Mouse (Mus musculus): ENCODE measurements at regions not wholly inside any gene's neighbourhood (a gene's known extent, or its start where the extent isn't known, plus 50 kb on each side); places are given as distances from the start of the nearest gene placed in this dataset.

- WGBS, result 88% methylated on average over 2 of the region's 2 CpGs
- Histone ChIP-seq H3K4me3 (ENCODE audit: low read depth, low read length) (no peak overlapping the region), H3K4me2 (ENCODE audit: low read length) (no peak overlapping the region), H3K27me3 (ENCODE audit: control insufficient read depth, insufficient read depth, low read depth, low read length) (no peaks in the 10 kb centered on the region), H3K36me3 (ENCODE audit: control insufficient read depth, insufficient read depth, low read length) (no peaks in the 10 kb centered on the region), H3K9ac (ENCODE audit: low read depth, low read length) (no peak overlapping the region), H3K27ac (ENCODE audit: low read length) (no peak overlapping the region), H3K4me1 (ENCODE audit: control insufficient read depth, insufficient read depth, low read length) (no peaks in the 10 kb centered on the region), H3K9me3 (replicated peaks; ENCODE audit: control insufficient read depth, low read length, poor library complexity, severe bottlenecking) (no peaks in the 10 kb centered on the region)
- no peak for ATAC-seq
Observed at GRCm38 (mm10) chr9:120763802-120764201, 165.2 kb upstream of the Ctnnb1 start.

GRCm38 (mm10) chr9:120764663-120765062 lies 164.4 kb upstream of the Ctnnb1 start:
- Histone ChIP-seq H3K27me3 (ENCODE audit: control insufficient read depth, insufficient read depth, low read depth, low read length) (no peaks in the 10 kb centered on the region), H3K9me3 (replicated peaks; ENCODE audit: control insufficient read depth, low read length, poor library complexity, severe bottlenecking) (no peaks in the 10 kb centered on the region), H3K27ac (ENCODE audit: low read length) (no peak overlapping the region), H3K9ac (ENCODE audit: low read depth, low read length) (no peak overlapping the region), H3K4me1 (ENCODE audit: control insufficient read depth, insufficient read depth, low read length) (no peaks in the 10 kb centered on the region), H3K4me3 (ENCODE audit: low read depth, low read length) (no peak overlapping the region), H3K36me3 (ENCODE audit: control insufficient read depth, insufficient read depth, low read length) (no peaks in the 10 kb centered on the region), H3K4me2 (ENCODE audit: low read length) (no peak overlapping the region)
- 76% methylated on average over 9 of the region's 9 CpGs for WGBS
- ATAC-seq, result no peak

- ATAC-seq, result no peak
- WGBS, result 85% methylated on average over 4 of the region's 4 CpGs
- no peaks in the 10 kb centered on the region for H3K36me3 ChIP-seq (ENCODE audit: control insufficient read depth, insufficient read depth, low read length)
Observed at GRCm38 (mm10) chr9:120765292-120765691, 163.7 kb upstream of the Ctnnb1 start.

GRCm38 (mm10) chr9:120766881-120767280 lies 162.1 kb upstream of the Ctnnb1 start:
- no peaks in the 10 kb centered on the region for H3K27me3 ChIP-seq (ENCODE audit: control insufficient read depth, insufficient read depth, low read depth, low read length)
- H3K36me3 ChIP-seq (ENCODE audit: control insufficient read depth, insufficient read depth, low read length), result no peaks in the 10 kb centered on the region
- no peaks in the 10 kb centered on the region for H3K4me1 ChIP-seq (ENCODE audit: control insufficient read depth, insufficient read depth, low read length)
- H3K4me2 ChIP-seq (ENCODE audit: low read length), result no peak overlapping the region
- WGBS, result 85% methylated on average over 2 of the region's 2 CpGs
- no peak overlapping the region for H3K4me3 ChIP-seq (ENCODE audit: low read depth, low read length)
- H3K9me3 ChIP-seq (replicated peaks; ENCODE audit: control insufficient read depth, low read length, poor library complexity, severe bottlenecking), result no peaks in the 10 kb centered on the region
- no peak overlapping the region for H3K9ac ChIP-seq (ENCODE audit: low read depth, low read length)
- H3K27ac ChIP-seq (ENCODE audit: low read length), result no peak overlapping the region
- no peak for ATAC-seq

More at GRCm38 (mm10) chr9:120765292-120765691, 163.7 kb upstream of the Ctnnb1 start:
- no peak overlapping the region for H3K27ac ChIP-seq (ENCODE audit: low read length)
- no peaks in the 10 kb centered on the region for H3K9me3 ChIP-seq (replicated peaks; ENCODE audit: control insufficient read depth, low read length, poor library complexity, severe bottlenecking)
- no peak overlapping the region for H3K4me2 ChIP-seq (ENCODE audit: low read length)
- H3K4me1 ChIP-seq (ENCODE audit: control insufficient read depth, insufficient read depth, low read length), result no peaks in the 10 kb centered on the region
- no peak overlapping the region for H3K4me3 ChIP-seq (ENCODE audit: low read depth, low read length)
- H3K27me3 ChIP-seq (ENCODE audit: control insufficient read depth, insufficient read depth, low read depth, low read length), result no peaks in the 10 kb centered on the region
- H3K9ac ChIP-seq (ENCODE audit: low read depth, low read length), result no peak overlapping the region

GRCm38 (mm10) chr9:120767396-120767795 lies 161.6 kb upstream of the Ctnnb1 start:
- no peak overlapping the region for H3K9ac ChIP-seq (ENCODE audit: low read depth, low read length)
- no peak for ATAC-seq
- no peak overlapping the region for H3K4me2 ChIP-seq (ENCODE audit: low read length)
- no peaks in the 10 kb centered on the region for H3K27me3 ChIP-seq (ENCODE audit: control insufficient read depth, insufficient read depth, low read depth, low read length)
- H3K4me1 ChIP-seq (ENCODE audit: control insufficient read depth, insufficient read depth, low read length), result no peaks in the 10 kb centered on the region
- 77% methylated on average over 4 of the region's 4 CpGs for WGBS
- H3K36me3 ChIP-seq (ENCODE audit: control insufficient read depth, insufficient read depth, low read length), result no peaks in the 10 kb centered on the region
- H3K27ac ChIP-seq (ENCODE audit: low read length), result no peak overlapping the region
- H3K4me3 ChIP-seq (ENCODE audit: low read depth, low read length), result no peak overlapping the region
- no peaks in the 10 kb centered on the region for H3K9me3 ChIP-seq (replicated peaks; ENCODE audit: control insufficient read depth, low read length, poor library complexity, severe bottlenecking)

GRCm38 (mm10) chr9:120769056-120769455 lies 160.0 kb upstream of the Ctnnb1 start:
- ATAC-seq, result no peak
- H3K4me3 ChIP-seq (ENCODE audit: low read depth, low read length), result no peak overlapping the region
- no peaks in the 10 kb centered on the region for H3K4me1 ChIP-seq (ENCODE audit: control insufficient read depth, insufficient read depth, low read length)
- H3K36me3 ChIP-seq (ENCODE audit: control insufficient read depth, insufficient read depth, low read length), result no peaks in the 10 kb centered on the region
- no peak overlapping the region for H3K4me2 ChIP-seq (ENCODE audit: low read length)
- 88% methylated on average over 8 of the region's 8 CpGs for WGBS
- no peak overlapping the region for H3K9ac ChIP-seq (ENCODE audit: low read depth, low read length)
- H3K9me3 ChIP-seq (replicated peaks; ENCODE audit: control insufficient read depth, low read length, poor library complexity, severe bottlenecking), result no peaks in the 10 kb centered on the region
- H3K27ac ChIP-seq (ENCODE audit: low read length), result no peak overlapping the region
- H3K27me3 ChIP-seq (ENCODE audit: control insufficient read depth, insufficient read depth, low read depth, low read length), result no peaks in the 10 kb centered on the region

GRCm38 (mm10) chr9:120769679-120770078 lies 159.3 kb upstream of the Ctnnb1 start:
- Histone ChIP-seq H3K9me3 (replicated peaks; ENCODE audit: control insufficient read depth, low read length, poor library complexity, severe bottlenecking) (no peaks in the 10 kb centered on the region), H3K4me1 (ENCODE audit: control insufficient read depth, insufficient read depth, low read length) (no peaks in the 10 kb centered on the region), H3K27me3 (ENCODE audit: control insufficient read depth, insufficient read depth, low read depth, low read length) (no peaks in the 10 kb centered on the region), H3K9ac (ENCODE audit: low read depth, low read length) (no peak overlapping the region), H3K4me3 (ENCODE audit: low read depth, low read length) (no peak overlapping the region), H3K4me2 (ENCODE audit: low read length) (no peak overlapping the region), H3K27ac (ENCODE audit: low read length) (no peak overlapping the region), H3K36me3 (ENCODE audit: control insufficient read depth, insufficient read depth, low read length) (no peaks in the 10 kb centered on the region)
- ATAC-seq, result no peak
- 33% methylated on average over 7 of the region's 7 CpGs for WGBS

GRCm38 (mm10) chr9:120770886-120771285 lies 158.1 kb upstream of the Ctnnb1 start:
- no peak overlapping the region for H3K4me2 ChIP-seq (ENCODE audit: low read length)

GRCm38 (mm10) chr9:120771896-120772530 lies 157.0 kb upstream of the Ctnnb1 start:
- Histone ChIP-seq H3K36me3 (ENCODE audit: control insufficient read depth, insufficient read depth, low read length) (no peaks in the 10 kb centered on the region), H3K27ac (ENCODE audit: low read length) (no peak overlapping the region), H3K4me3 (ENCODE audit: low read depth, low read length) (no peak overlapping the region), H3K9me3 (replicated peaks; ENCODE audit: control insufficient read depth, low read length, poor library complexity, severe bottlenecking) (no peaks in the 10 kb centered on the region), H3K4me1 (ENCODE audit: control insufficient read depth, insufficient read depth, low read length) (no peaks in the 10 kb centered on the region), H3K4me2 (ENCODE audit: low read length) (no peak overlapping the region), H3K9ac (ENCODE audit: low read depth, low read length) (no peak overlapping the region), H3K27me3 (ENCODE audit: control insufficient read depth, insufficient read depth, low read depth, low read length) (no peaks in the 10 kb centered on the region)
- 67% methylated on average over 4 of the region's 4 CpGs for WGBS
- no peak for ATAC-seq

More at GRCm38 (mm10) chr9:120770886-120771285, 158.1 kb upstream of the Ctnnb1 start:
- H3K9ac ChIP-seq (ENCODE audit: low read depth, low read length), result no peak overlapping the region
- no peak overlapping the region for H3K4me3 ChIP-seq (ENCODE audit: low read depth, low read length)
- H3K27me3 ChIP-seq (ENCODE audit: control insufficient read depth, insufficient read depth, low read depth, low read length), result no peaks in the 10 kb centered on the region
- no peak overlapping the region for H3K27ac ChIP-seq (ENCODE audit: low read length)
- H3K4me1 ChIP-seq (ENCODE audit: control insufficient read depth, insufficient read depth, low read length), result no peaks in the 10 kb centered on the region
- no peaks in the 10 kb centered on the region for H3K9me3 ChIP-seq (replicated peaks; ENCODE audit: control insufficient read depth, low read length, poor library complexity, severe bottlenecking)
- ATAC-seq, result no peak
- 47% methylated on average over 1 of the region's 1 CpGs for WGBS
- H3K36me3 ChIP-seq (ENCODE audit: control insufficient read depth, insufficient read depth, low read length), result no peaks in the 10 kb centered on the region
